Mouse (Mus musculus) A20 (cell line): Measurements from ENCODE around the gene Mrps31.

ENCODE experiments used
- DNase-seq: peaks from one replicate; pipeline ENCODE4 v3.0.0-alpha.2; 2011; ENCODE audit warnings: low read depth, low spot score

The Mrps31 gene

GRCm38 (mm10) chr8:22411282-22411702, at the start of gene Mrps31:
Gene Mrps31, plus strand, starts transcription at chr8:22411361.
- peak; percentile 91 for DNase-seq

- DNase-seq: no peak
Observed at GRCm38 (mm10) chr8:22376311-22376710, 34.9 kb upstream of the Mrps31 start.

GRCm38 (mm10) chr8:22376903-22377302, 34.3 kb upstream of the Mrps31 start:
- DNase-seq: peak; percentile 65

- DNase-seq: no peak
Observed at GRCm38 (mm10) chr8:22380934-22381333, 30.2 kb upstream of the Mrps31 start.

- peak; percentile 27 for DNase-seq
Observed at GRCm38 (mm10) chr8:22382824-22383595, 28.2 kb upstream of the Mrps31 start.

GRCm38 (mm10) chr8:22385158-22385557, 26.0 kb upstream of the Mrps31 start:
- no peak for DNase-seq

GRCm38 (mm10) chr8:22389874-22390273, 21.3 kb upstream of the Mrps31 start:
- no peak for DNase-seq

- DNase-seq: peak; percentile 74
Observed at GRCm38 (mm10) chr8:22390766-22391463, 20.2 kb upstream of the Mrps31 start.

GRCm38 (mm10) chr8:22394471-22394870, 16.7 kb upstream of the Mrps31 start:
- no peak for DNase-seq

- DNase-seq: no peak
Observed at GRCm38 (mm10) chr8:22395256-22395655, 15.9 kb upstream of the Mrps31 start.

GRCm38 (mm10) chr8:22397811-22398141, 13.4 kb upstream of the Mrps31 start:
- DNase-seq: no peak

GRCm38 (mm10) chr8:22398142-22398951, 12.8 kb upstream of the Mrps31 start, which contains the start of gene Slc25a15:
Gene Slc25a15, minus strand, starts transcription at chr8:22398597.
- peak; percentile 93 for DNase-seq

GRCm38 (mm10) chr8:22399285-22399880, 11.8 kb upstream of the Mrps31 start:
- DNase-seq: peak; percentile 50

- DNase-seq: no peak
Observed at GRCm38 (mm10) chr8:22400593-22400992, 10.6 kb upstream of the Mrps31 start.

GRCm38 (mm10) chr8:22403235-22403634, 7.9 kb upstream of the Mrps31 start:
- peak; percentile 15 for DNase-seq

GRCm38 (mm10) chr8:22405733-22406132, 5.4 kb upstream of the Mrps31 start:
- no peak for DNase-seq

GRCm38 (mm10) chr8:22410688-22411281, 376 bp upstream of the Mrps31 start:
- no peak for DNase-seq

GRCm38 (mm10) chr8:22411971-22412370, 810 bp downstream of the Mrps31 start:
- DNase-seq: peak; percentile 53
